Mouse (Mus musculus): ENCODE results near the gene Cxcr2. TPM values are rescaled to one million over a fixed set of nuclear protein-coding genes. Genes with fewer than 3 reads are reported as not detected.

Gene Cxcr2
- under 1 TPM in 1 of 2 experiments, not detected in 1; 0.23 TPM for total RNA-seq (2021)
- long read RNA-seq, experiment 1, result 0 reads
- long read RNA-seq, experiment 2, result 0 reads

DNA sequence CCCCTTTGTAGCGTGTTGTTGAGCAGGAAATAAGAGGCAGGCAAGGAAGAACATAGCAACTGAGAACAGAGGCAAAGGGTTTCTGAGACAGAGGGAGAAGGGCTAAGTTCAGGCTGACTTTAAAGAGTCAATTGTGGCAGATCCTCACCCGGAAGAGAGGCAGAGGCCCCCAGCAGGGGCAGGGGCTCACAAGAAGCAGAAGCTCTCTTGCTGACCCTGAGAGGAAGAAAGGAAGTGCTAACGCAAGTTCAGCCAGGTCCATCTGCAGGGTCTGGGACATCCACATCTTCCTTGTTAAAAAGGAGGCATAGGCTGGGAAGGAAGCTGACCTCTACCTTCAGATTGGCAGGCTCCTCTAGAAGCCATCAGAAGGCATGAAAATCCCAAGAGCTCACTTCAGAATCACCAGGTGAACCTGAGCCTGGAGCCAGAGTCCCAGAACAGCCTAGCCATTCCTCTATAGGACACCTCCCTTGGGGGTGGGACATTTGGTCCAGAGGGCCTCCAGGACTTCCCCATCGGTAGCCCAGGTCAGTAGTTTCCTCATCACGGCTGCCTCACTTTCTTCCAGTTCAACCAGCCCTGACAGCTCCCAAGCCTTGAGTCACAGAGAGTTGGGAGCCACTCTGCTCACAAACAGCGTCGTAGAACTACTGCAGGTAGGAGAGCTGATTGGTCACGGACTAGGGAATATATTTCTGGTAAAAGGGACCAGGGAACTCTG, at the start of gene Cxcr2:
Gene Cxcr2, plus strand, starts transcription at position 529 of the 724 bp plus-strand sequence.
- no peak for DNase-seq

DNA sequence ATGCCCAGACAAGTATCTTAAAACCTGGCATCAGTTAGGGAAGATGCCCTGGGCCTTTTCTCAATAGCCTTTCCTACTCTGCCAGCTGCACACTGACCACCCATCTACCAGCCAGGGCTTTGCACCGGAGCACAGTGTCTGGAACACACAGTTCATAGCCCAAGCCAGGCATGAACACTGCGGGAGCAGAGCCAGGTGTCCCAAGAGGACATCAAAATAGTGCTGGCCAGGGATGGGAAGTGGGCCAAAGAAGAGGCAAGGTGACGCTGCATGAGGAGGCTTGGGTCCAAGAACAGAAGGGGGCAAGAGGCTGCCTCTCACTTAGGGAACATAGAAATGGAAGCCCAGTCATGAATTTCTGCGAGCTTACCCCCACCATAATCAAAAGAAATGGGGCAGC, 48.1 kb upstream of the Cxcr2 start:
- peak in 1 of 2 experiments; percentile 28 for DNase-seq

DNA sequence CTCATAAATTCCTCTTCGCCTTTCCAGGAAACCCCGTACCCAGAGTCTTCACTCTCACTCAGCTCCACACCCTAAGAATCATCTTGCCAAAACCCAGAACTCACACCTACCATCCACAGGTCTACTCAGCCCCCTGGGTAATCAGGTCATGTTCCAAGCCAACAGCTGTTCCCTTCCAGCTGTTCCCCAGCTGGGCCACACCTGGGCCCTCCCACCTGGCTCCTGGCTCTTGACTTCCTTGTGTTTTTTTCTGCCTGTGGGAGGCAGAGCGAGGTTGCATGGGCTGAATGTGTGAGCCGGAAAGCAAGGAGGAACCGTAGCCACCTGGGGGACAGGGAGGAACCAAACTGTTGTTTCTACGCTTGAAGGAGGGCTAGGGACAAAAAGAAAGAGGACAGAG, 47.6 kb upstream of the Cxcr2 start:
- no peak for DNase-seq

GRCm38 (mm10) chr1:74107931-74108618, 45.7 kb upstream of the Cxcr2 start:
- DNase-seq, result no peak

DNA sequence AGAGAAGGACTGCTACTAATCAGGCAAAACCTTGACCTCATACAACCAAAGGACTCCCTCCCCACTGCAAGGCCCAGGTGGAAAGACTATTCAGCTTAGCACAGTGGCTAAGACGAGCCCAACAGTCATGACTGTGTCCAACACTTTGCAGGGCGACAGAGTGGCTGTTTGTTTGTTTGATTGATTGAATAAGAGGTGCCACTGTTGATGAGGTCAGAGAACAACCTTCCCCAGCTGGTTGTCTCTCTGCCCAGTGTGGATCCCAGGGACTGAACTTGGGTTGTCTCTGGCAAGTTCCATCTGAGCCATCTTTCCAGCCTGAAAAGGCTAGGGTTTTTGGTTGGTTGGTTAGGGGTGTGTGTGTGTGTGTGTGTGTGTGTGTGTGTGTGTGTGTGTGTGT, 44.1 kb upstream of the Cxcr2 start:
- no peak for DNase-seq

GRCm38 (mm10) chr1:74110932-74111695, 42.7 kb upstream of the Cxcr2 start:
- DNase-seq, result no peak

GRCm38 (mm10) chr1:74111696-74112030, 42.1 kb upstream of the Cxcr2 start:
- DNase-seq, result no peak

DNA sequence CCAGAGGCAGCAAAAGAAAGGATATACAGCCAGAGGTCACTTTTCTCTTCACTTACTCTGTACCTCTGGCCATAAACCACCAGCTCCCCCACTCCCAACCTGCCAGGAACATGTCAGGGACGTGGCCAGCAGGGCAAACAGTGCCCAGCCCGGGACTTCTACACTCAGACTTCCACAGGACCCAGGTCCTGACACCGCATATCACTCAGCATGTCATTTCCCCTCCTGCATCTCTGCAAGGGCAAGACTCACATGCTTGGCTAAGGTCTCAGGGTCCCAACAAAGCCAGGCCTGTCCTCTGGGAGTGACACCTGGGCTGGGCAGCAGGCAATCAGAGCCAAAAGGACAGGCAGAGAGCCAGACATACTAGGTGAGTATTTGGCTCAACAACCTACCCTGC, 40.7 kb upstream of the Cxcr2 start:
- no peak for DNase-seq

- DNase-seq, result no peak
These were observed 35.9 kb upstream of the Cxcr2 start for GRCm38 (mm10) chr1:74117876-74118275.

- DNase-seq, result no peak
These were observed 34.7 kb upstream of the Cxcr2 start for GRCm38 (mm10) chr1:74119115-74119514.

DNA sequence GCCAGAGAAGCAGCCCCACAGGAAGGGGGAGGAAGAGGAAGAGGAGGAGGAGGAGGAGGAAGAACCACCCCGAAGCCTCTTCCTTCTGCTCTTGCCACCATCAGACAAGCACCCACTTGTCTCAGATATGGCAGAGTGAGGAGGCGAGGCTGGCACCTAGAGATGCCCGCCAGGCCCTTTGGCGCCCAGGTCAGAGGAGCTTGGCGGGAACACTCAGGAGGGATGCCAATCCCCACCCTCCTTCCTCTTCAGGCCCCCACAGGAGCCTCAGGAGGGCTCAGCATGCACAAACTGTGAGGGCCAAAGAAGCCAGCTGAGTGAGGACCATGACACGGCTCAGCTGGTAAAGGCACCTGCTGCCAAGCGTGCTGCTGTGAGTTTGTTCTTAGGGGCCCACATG, 32.7 kb upstream of the Cxcr2 start:
- DNase-seq, result no peak

GRCm38 (mm10) chr1:74121821-74122576, 31.8 kb upstream of the Cxcr2 start:
- DNase-seq, result peak; percentile 74 to 85

DNA sequence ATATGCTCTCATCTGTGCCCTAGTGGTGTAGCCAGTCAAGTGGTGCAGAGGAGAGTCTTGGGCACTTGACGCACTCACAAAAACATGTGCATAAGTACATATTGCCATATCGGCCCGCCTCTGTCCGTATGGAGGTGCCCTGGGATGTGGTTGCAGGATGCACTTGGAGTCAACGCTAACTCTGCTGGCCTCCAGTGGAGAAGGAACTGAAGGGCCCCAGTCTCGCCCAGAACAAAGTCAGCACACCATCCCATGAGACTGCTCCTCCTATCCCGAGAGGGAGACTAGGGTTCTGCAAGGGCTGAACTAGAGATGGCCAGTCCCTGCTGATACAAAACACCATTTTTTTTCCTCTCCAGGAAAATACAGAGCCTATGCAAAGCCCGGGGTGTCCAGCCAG, 30.6 kb upstream of the Cxcr2 start:
- no peak for DNase-seq

- DNase-seq, result peak; percentile 77 to 83
These were observed 29.5 kb upstream of the Cxcr2 start, which contains the start of gene Tns1 for GRCm38 (mm10) chr1:74124021-74124981. Gene Tns1 (minus strand): TSS chr1:74124449.

- peak; percentile 70 to 78 for DNase-seq
These were observed 28.7 kb upstream of the Cxcr2 start, which contains the start of gene Rufy4 for GRCm38 (mm10) chr1:74124991-74125552. Gene Rufy4 (plus strand): TSS chr1:74125541.

DNA sequence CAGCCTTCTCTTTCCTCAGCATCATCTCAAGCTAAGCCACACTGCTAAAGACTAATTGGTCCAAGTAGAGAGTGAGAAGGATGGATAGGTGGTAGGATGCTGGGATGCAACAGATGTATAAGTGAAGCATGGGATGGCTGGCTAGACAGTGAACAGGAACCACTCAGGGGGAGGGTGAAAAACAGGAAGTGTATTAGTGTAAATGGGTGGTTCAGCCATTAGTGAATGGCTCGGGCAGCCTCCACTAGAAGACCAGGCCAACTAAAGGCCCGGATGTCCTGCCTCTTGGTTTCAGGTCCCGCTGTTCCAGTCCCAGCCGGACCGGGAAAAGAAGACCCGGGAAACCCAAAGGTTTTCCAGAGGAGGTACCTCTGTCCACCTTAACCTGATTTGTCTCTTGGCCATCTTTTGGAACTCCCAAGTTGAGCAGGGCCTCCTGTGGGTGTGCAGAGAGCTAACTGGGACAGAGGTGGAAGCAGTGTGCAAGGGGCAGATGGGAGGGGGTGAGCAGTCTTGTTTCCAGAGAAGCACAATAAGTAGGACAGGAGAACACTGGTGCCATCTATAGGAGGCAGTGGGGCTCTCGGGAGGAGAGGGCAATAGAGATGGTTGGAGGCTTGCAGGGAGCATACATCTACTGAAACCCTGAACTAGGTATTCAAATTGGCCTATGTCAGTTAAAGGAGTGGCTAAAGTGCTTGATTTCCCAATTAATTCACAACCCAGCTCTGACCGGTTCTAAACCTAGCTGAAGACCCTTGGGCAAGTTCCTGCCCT, 22.7 kb upstream of the Cxcr2 start:
- DNase-seq, result no peak

DNA sequence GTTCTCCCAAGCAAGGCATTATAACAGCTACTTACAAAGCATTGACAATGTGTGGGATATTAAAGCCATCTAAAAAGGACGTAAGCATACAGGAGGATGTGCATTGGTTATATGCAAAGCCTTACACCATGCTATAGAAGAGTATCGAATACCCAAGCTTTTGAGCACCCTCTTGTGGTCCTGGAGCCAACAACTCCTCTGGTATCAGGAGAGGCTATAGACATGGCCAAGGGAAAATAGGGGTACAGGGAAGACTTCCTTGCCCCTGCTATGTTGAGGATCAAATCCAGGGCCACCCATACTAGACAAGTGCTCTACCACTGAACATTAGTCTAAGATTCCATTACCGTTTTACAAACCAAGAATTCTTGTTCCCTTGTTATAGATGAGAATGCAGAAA, 21.8 kb upstream of the Cxcr2 start:
- no peak for DNase-seq

GRCm38 (mm10) chr1:74133954-74134353, 19.8 kb upstream of the Cxcr2 start:
- peak in 1 of 2 experiments; percentile 29 for DNase-seq

DNA sequence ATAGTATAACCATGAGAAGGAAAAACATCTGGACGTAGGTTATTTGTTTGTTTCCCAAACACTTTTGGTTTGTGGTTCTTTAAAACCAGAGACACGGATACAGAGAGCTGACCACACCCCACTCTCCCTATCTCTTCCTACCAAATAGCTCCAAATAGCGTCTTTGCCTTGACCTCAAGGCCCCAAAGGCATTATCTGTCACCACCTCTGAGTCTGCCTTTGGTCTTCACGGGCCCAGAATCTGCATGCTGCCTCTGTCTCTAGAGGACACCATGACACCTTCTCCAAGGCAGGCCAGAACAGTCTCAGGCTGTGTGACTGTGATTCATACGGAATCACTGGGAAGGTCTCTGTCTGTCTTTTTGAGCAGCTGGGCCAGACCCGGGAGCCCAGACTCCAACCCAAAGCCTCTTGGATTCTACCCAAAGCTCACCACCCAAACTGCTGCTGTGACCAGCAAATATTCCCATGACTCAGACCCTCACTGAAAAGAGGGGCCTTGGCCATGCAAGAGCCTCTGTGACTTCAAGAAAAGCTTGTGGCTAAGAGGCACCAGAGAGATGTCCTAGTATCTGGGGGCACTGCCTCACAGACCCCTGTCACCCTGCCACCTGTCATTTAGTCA, 18.4 kb upstream of the Cxcr2 start:
- no peak for DNase-seq
